Mouse (Mus musculus) liver, embryonic 15.5 days (tissue): ENCODE measurements around the gene Adtrp. TPM values are rescaled to one million over a fixed set of nuclear protein-coding genes. Genes with fewer than 3 reads are reported as not detected.

Source experiments
- ATAC-seq: fragments of 200-750 bp; cut with Nextera tagmentation; 2 replicates; pipeline ENCODE4 v1.8.0; 2017; ENCODE audit warnings: moderate number of reproducible peaks, mild to moderate bottlenecking, moderate library complexity; ENCODE audit not compliant: insufficient read depth
- H3K27ac ChIP-seq: fragments of 300-500 bp; sonication (generic); replicated peaks from 2 replicates; pipeline ENCODE4 v1.5.1; 2015; ENCODE audit warnings: mild to moderate bottlenecking, inconsistent platforms
- H3K27me3 ChIP-seq: fragments of 300-500 bp; sonication (generic); 2 replicates; pipeline ENCODE4 v1.6.1; 2015; ENCODE audit warnings: mild to moderate bottlenecking, inconsistent platforms
- H3K36me3 ChIP-seq: fragments of 300-500 bp; sonication (generic); replicated peaks from 2 replicates; pipeline ENCODE4 v1.6.1; 2015; ENCODE audit warnings: moderate library complexity, mild to moderate bottlenecking, inconsistent platforms
- H3K4me1 ChIP-seq: fragments of 300-500 bp; sonication (generic); replicated peaks from 2 replicates; pipeline ENCODE4 v1.6.1; 2015; ENCODE audit warnings: inconsistent platforms
- H3K4me2 ChIP-seq: fragments of 300-500 bp; sonication (generic); 2 replicates; pipeline ENCODE4 v1.6.1; 2015; ENCODE audit warnings: moderate library complexity, mild to moderate bottlenecking, inconsistent platforms
- H3K4me3 ChIP-seq: fragments of 300-500 bp; sonication (generic); replicated peaks from 2 replicates; pipeline ENCODE4 v1.5.1; 2015; ENCODE audit warnings: mild to moderate bottlenecking, inconsistent platforms
- H3K9ac ChIP-seq: fragments of 300-500 bp; sonication (generic); 2 replicates; pipeline ENCODE4 v1.6.1; 2015; ENCODE audit warnings: moderate library complexity, mild to moderate bottlenecking, inconsistent platforms
- H3K9me3 ChIP-seq: fragments of 300-500 bp; sonication (generic); replicated peaks from 2 replicates; pipeline ENCODE4 v1.6.1; 2016; ENCODE audit warnings: inconsistent platforms
- WGBS: fragments of 180-500 bp; shearing (Covaris S2); methylation state at CpG from one replicate; pipeline ENCODE4 v1.1.7; 2015; ENCODE audit warnings: mixed read lengths; ENCODE audit not compliant: insufficient replicate concordance; 5-methylcytosine and 5-hydroxymethylcytosine counted together
- polyA plus RNA-seq: library from polyadenylated mRNA; unstranded; fragments of >200 nt; fragmentation: Nextera tagmentation; extraction: Ambion mirVana; gene quantifications from 2 replicates; pipeline ENCODE4 v1.2.1, GENCODE M21; 2015

The Adtrp gene
- 1.1 and 1.9 TPM in 2 replicates for polyA plus RNA-seq

GRCm38 (mm10) chr13:41847516-41848126 lies at the start of gene Adtrp:
Adtrp (minus strand) TSS chr13:41847684.
- ATAC-seq = no peak
- 54% methylated on average over 11 of the region's 11 CpGs for WGBS
- no peak within 1 kb of the TSS for H3K9ac ChIP-seq
- no peak within 1 kb of the TSS for H3K4me2 ChIP-seq
- H3K27me3 ChIP-seq = no peaks in the 10 kb centered on the region
- no peak within 1 kb of the TSS for H3K27ac ChIP-seq
- H3K4me1 ChIP-seq = no peaks in the 10 kb centered on the region
- no peaks in the 10 kb centered on the region for H3K36me3 ChIP-seq
- H3K9me3 ChIP-seq = no peaks in the 10 kb centered on the region
- H3K4me3 ChIP-seq = no peak within 1 kb of the TSS

GRCm38 (mm10) chr13:41892016-41892415 lies 44.5 kb upstream of the Adtrp start:
- Histone ChIP-seq H3K27me3 (no peaks in the 10 kb centered on the region), H3K27ac (no peak overlapping the region), H3K36me3 (no peaks in the 10 kb centered on the region), H3K4me1 (no peaks in the 10 kb centered on the region), H3K9ac (no peak overlapping the region), H3K4me3 (no peak overlapping the region), H3K4me2 (no peak overlapping the region), H3K9me3 (no peaks in the 10 kb centered on the region)
- WGBS = 77% methylated on average over 12 of the region's 12 CpGs
- no peak for ATAC-seq

GRCm38 (mm10) chr13:41890618-41891017 lies 43.1 kb upstream of the Adtrp start:
- ATAC-seq = no peak
- no peak overlapping the region for H3K4me3 ChIP-seq
- no peak overlapping the region for H3K9ac ChIP-seq
- H3K27ac ChIP-seq = no peak overlapping the region
- H3K27me3 ChIP-seq = no peaks in the 10 kb centered on the region
- no peaks in the 10 kb centered on the region for H3K36me3 ChIP-seq
- 69% methylated on average over 4 of the region's 4 CpGs for WGBS
- H3K9me3 ChIP-seq = no peaks in the 10 kb centered on the region
- no peak overlapping the region for H3K4me2 ChIP-seq
- H3K4me1 ChIP-seq = no peaks in the 10 kb centered on the region

- Histone ChIP-seq H3K9ac (no peak overlapping the region), H3K9me3 (no peaks in the 10 kb centered on the region), H3K4me2 (no peak overlapping the region), H3K4me1 (no peaks in the 10 kb centered on the region), H3K36me3 (no peaks in the 10 kb centered on the region), H3K4me3 (no peak overlapping the region), H3K27me3 (no peaks in the 10 kb centered on the region), H3K27ac (no peak overlapping the region)
- ATAC-seq = no peak
- 63% methylated on average over 2 of the region's 2 CpGs for WGBS
Measured at GRCm38 (mm10) chr13:41890111-41890600, 42.7 kb upstream of the Adtrp start.

GRCm38 (mm10) chr13:41888644-41889043 lies 41.2 kb upstream of the Adtrp start:
- Histone ChIP-seq H3K4me3 (no peak overlapping the region), H3K27me3 (no peaks in the 10 kb centered on the region), H3K9ac (no peak overlapping the region), H3K4me1 (no peaks in the 10 kb centered on the region), H3K9me3 (no peaks in the 10 kb centered on the region), H3K36me3 (no peaks in the 10 kb centered on the region), H3K4me2 (no peak overlapping the region), H3K27ac (no peak overlapping the region)
- WGBS = 48% methylated on average over 2 of the region's 2 CpGs
- ATAC-seq = no peak

GRCm38 (mm10) chr13:41886120-41886519 lies 38.6 kb upstream of the Adtrp start:
- no peaks in the 10 kb centered on the region for H3K4me1 ChIP-seq
- WGBS = 75% methylated on average over 4 of the region's 4 CpGs
- no peak overlapping the region for H3K27ac ChIP-seq
- no peak overlapping the region for H3K4me3 ChIP-seq
- no peak overlapping the region for H3K4me2 ChIP-seq
- no peak for ATAC-seq
- H3K27me3 ChIP-seq = no peaks in the 10 kb centered on the region
- no peaks in the 10 kb centered on the region for H3K9me3 ChIP-seq
- no peaks in the 10 kb centered on the region for H3K36me3 ChIP-seq
- no peak overlapping the region for H3K9ac ChIP-seq

GRCm38 (mm10) chr13:41883665-41884291 lies 36.3 kb upstream of the Adtrp start:
- Histone ChIP-seq H3K4me1 (no peaks in the 10 kb centered on the region), H3K9me3 (no peaks in the 10 kb centered on the region), H3K27ac (no peak overlapping the region), H3K4me2 (no peak overlapping the region), H3K4me3 (no peak overlapping the region), H3K27me3 (no peaks in the 10 kb centered on the region), H3K9ac (no peak overlapping the region), H3K36me3 (no peaks in the 10 kb centered on the region)
- WGBS = 37% methylated on average over 4 of the region's 4 CpGs
- no peak for ATAC-seq

- ATAC-seq = no peak
- H3K4me1 ChIP-seq = no peaks in the 10 kb centered on the region
- no peaks in the 10 kb centered on the region for H3K27me3 ChIP-seq
- H3K9ac ChIP-seq = no peak overlapping the region
- no peaks in the 10 kb centered on the region for H3K9me3 ChIP-seq
- WGBS = 51% methylated on average over 2 of the region's 2 CpGs
- H3K27ac ChIP-seq = no peak overlapping the region
- no peak overlapping the region for H3K4me3 ChIP-seq
- H3K4me2 ChIP-seq = no peak overlapping the region
- no peaks in the 10 kb centered on the region for H3K36me3 ChIP-seq
Measured at GRCm38 (mm10) chr13:41881201-41881600, 33.7 kb upstream of the Adtrp start.

- no peak for ATAC-seq
- H3K4me2 ChIP-seq = no peak overlapping the region
- no peaks in the 10 kb centered on the region for H3K27me3 ChIP-seq
- no peaks in the 10 kb centered on the region for H3K9me3 ChIP-seq
- H3K36me3 ChIP-seq = no peaks in the 10 kb centered on the region
- no peak overlapping the region for H3K4me3 ChIP-seq
- H3K9ac ChIP-seq = no peak overlapping the region
- H3K4me1 ChIP-seq = no peaks in the 10 kb centered on the region
- no peak overlapping the region for H3K27ac ChIP-seq
Measured at GRCm38 (mm10) chr13:41880525-41880924, 33.0 kb upstream of the Adtrp start.

- H3K9me3 ChIP-seq = no peaks in the 10 kb centered on the region
- H3K27me3 ChIP-seq = no peaks in the 10 kb centered on the region
- no peaks in the 10 kb centered on the region for H3K36me3 ChIP-seq
- no peak overlapping the region for H3K4me3 ChIP-seq
- 51% methylated on average over 7 of the region's 7 CpGs for WGBS
- H3K27ac ChIP-seq = no peak overlapping the region
- H3K4me2 ChIP-seq = no peak overlapping the region
- no peak for ATAC-seq
- no peak overlapping the region for H3K9ac ChIP-seq
- no peaks in the 10 kb centered on the region for H3K4me1 ChIP-seq
Measured at GRCm38 (mm10) chr13:41872686-41873085, 25.2 kb upstream of the Adtrp start.

- H3K36me3 ChIP-seq = no peaks in the 10 kb centered on the region
- no peaks in the 10 kb centered on the region for H3K27me3 ChIP-seq
- no peak overlapping the region for H3K4me3 ChIP-seq
- H3K9me3 ChIP-seq = no peaks in the 10 kb centered on the region
- no peaks in the 10 kb centered on the region for H3K4me1 ChIP-seq
- no peak overlapping the region for H3K9ac ChIP-seq
- H3K27ac ChIP-seq = no peak overlapping the region
- 52% methylated on average over 8 of the region's 8 CpGs for WGBS
- no peak overlapping the region for H3K4me2 ChIP-seq
- no peak for ATAC-seq
Measured at GRCm38 (mm10) chr13:41872161-41872562, 24.7 kb upstream of the Adtrp start.

- H3K9ac ChIP-seq = no peak overlapping the region
- no peaks in the 10 kb centered on the region for H3K9me3 ChIP-seq
- ATAC-seq = no peak
- H3K27me3 ChIP-seq = no peaks in the 10 kb centered on the region
- H3K4me2 ChIP-seq = no peak overlapping the region
- no peaks in the 10 kb centered on the region for H3K4me1 ChIP-seq
- no peak overlapping the region for H3K27ac ChIP-seq
- no peak overlapping the region for H3K4me3 ChIP-seq
- 55% methylated on average over 2 of the region's 2 CpGs for WGBS
- no peaks in the 10 kb centered on the region for H3K36me3 ChIP-seq
Measured at GRCm38 (mm10) chr13:41867533-41867932, 20.0 kb upstream of the Adtrp start.
